Comparison of ENCODE assay signal across 17 mouse cellular contexts in the genomic region with DNA sequence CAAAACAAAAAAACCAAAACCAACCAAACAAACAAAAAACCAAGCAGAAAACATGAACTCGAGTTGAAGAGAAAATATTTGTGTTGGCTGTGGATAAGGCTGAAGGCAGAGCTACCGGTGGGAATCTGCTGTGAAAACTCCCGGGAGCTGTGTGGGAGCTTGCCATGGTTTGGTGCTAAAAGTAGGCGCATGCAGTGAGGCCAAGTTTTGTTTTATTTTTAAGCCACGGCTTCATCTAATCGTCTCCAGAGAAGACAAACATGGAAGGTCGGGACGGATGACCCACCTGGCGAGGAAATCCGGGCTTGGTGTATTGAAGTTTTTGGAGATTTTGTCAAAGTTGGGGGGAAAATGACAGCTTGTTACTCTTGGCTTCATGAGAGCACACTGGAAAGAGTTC. TPM values are rescaled to one million over a fixed set of nuclear protein-coding genes. Genes with fewer than 3 reads are reported as not detected.
A peak's percentile ranks its signal among the peaks of the same experiment; 100 is the strongest.
DNase-seq lines count a peak whose midpoint lies in the region; ATAC-seq lines count a peak whose summit lies in the region.
"Had no signal": no experiment of that assay in that cellular context is flagged by ENCODE, and none has a peak within 500 bp of the region (broad histone marks: within the 10 kb centered on the region; RNA-seq: fewer than 3 reads in every experiment).

No protein-coding gene starts in this region.

- no peaks in the 10 kb centered on the region for H3K9me3 ChIP-seq in kidney, embryonic 16.5 days (ENCODE audit: low read length)
- H3K9me3 ChIP-seq in forebrain, embryonic 12.5 days: no peaks in the 10 kb centered on the region
- H3K9me3 ChIP-seq: embryonic facial prominence, embryonic 10.5 days; hindbrain, embryonic 13.5 days; neural tube, embryonic 12.5 days had no signal

- no peak overlapping the region for H3K4me3 ChIP-seq in kidney, embryonic 16.5 days (ENCODE audit: low read length)
- H3K4me3 ChIP-seq in forebrain, embryonic 12.5 days (replicated peaks): no peak overlapping the region
- H3K4me3 ChIP-seq: embryonic facial prominence, embryonic 10.5 days; hindbrain, embryonic 13.5 days; neural tube, embryonic 12.5 days had no signal

- H3K27me3 ChIP-seq in kidney, embryonic 16.5 days (ENCODE audit: insufficient read depth, low read length): no peaks in the 10 kb centered on the region
- H3K27me3 ChIP-seq in forebrain, embryonic 12.5 days: no peaks in the 10 kb centered on the region
- H3K27me3 ChIP-seq: CH12.LX; hindbrain, embryonic 13.5 days; neural tube, embryonic 12.5 days; Patski had no signal

- 0 out of 2 replicates have a peak overlapping the region, but pooled peaks have one; percentile 2 for H3K27ac ChIP-seq in kidney, embryonic 16.5 days (ENCODE audit: low read length)
- H3K27ac ChIP-seq in forebrain, embryonic 12.5 days: no peak overlapping the region
- H3K27ac ChIP-seq: embryonic facial prominence, embryonic 10.5 days; hindbrain, embryonic 13.5 days; neural tube, embryonic 12.5 days had no signal

- ATAC-seq in kidney, embryonic 16.5 days (ENCODE audit: low FRiP score, low TSS enrichment): no peak
- ATAC-seq in forebrain, embryonic 12.5 days (ENCODE audit: low FRiP score): no peak
- ATAC-seq: intestine, postnatal 0 days; midbrain, embryonic 16.5 days; Patski had no signal

- no peaks in the 10 kb centered on the region for H3K36me3 ChIP-seq in kidney, embryonic 16.5 days (ENCODE audit: insufficient read depth, low read length)
- H3K36me3 ChIP-seq in forebrain, embryonic 12.5 days (replicated peaks): no peaks in the 10 kb centered on the region
- H3K36me3 ChIP-seq: embryonic facial prominence, embryonic 10.5 days; hindbrain, embryonic 13.5 days; neural tube, embryonic 12.5 days had no signal

- WGBS in kidney, embryonic 16.5 days: 48% methylated on average over 10 of the region's 10 CpGs
- 80% methylated on average over 10 of the region's 10 CpGs for WGBS in forebrain, embryonic 12.5 days

- no peak overlapping the region for H3K4me2 ChIP-seq in kidney, embryonic 16.5 days (replicated peaks; ENCODE audit: low read depth, low read length)
- H3K4me2 ChIP-seq in forebrain, embryonic 12.5 days: no peak overlapping the region
- H3K4me2 ChIP-seq: hindbrain, embryonic 13.5 days; lung, embryonic 14.5 days; neural tube, embryonic 12.5 days had no signal

- peak; percentile 31 for DNase-seq in adrenal gland, postnatal 10 days
- DNase-seq in adrenal gland, postnatal 14 days: no peak
- DNase-seq in kidney, adult 11 months: no peak
- DNase-seq in right cerebral cortex, postnatal 10 days (ENCODE audit: low spot score in 2 of 2): peak; percentile 42 to 56
- no peak for DNase-seq in right cerebral cortex, postnatal 14 days
- no peak for DNase-seq in thymus, postnatal 10 days (ENCODE audit: low spot score in 2 of 2)
- DNase-seq: cerebellum, postnatal 10 days had no signal

- H3K4me1 ChIP-seq in kidney, embryonic 16.5 days (ENCODE audit: insufficient read depth, low read length): peaks cover 32% of the 10 kb centered on the region
- 0 out of 2 replicates have a peak, but pooled peaks cover 5% of the 10 kb centered on the region for H3K4me1 ChIP-seq in forebrain, embryonic 12.5 days
- H3K4me1 ChIP-seq: neural tube, embryonic 12.5 days had no signal

- H3K9ac ChIP-seq in kidney, embryonic 16.5 days (replicated peaks; ENCODE audit: low read length): no peak overlapping the region
- no peak overlapping the region for H3K9ac ChIP-seq in forebrain, embryonic 12.5 days
- H3K9ac ChIP-seq: hindbrain, embryonic 13.5 days; lung, embryonic 14.5 days; neural tube, embryonic 12.5 days had no signal

RNA-seq across cellular contexts. Expression of a gene that starts 54.2 kb away (rescaled TPM):
- 10 to 100 TPM; 33.0 to 34.1 TPM for total RNA-seq in adrenal gland, postnatal 10 days (2021)
- total RNA-seq in adrenal gland, postnatal 14 days (2021): 33.2 and 35.1 TPM in 2 replicates
- polyA plus RNA-seq in kidney, embryonic 16.5 days (2015; fragmentation: Nextera tagmentation; extraction: Ambion mirVana): 27.6 and 28.1 TPM in 2 replicates
- 33.0 and 35.4 TPM in 2 replicates for polyA plus RNA-seq in forebrain, embryonic 12.5 days (2016; fragmentation: Nextera tagmentation; extraction: Ambion mirVana)

Comparison
In these comparisons a context has a peak if more than half of its experiments do, and no peak if none do; other contexts are left out.
1. DNase-seq: peak in adrenal gland, postnatal 10 days (single experiment) and right cerebral cortex, postnatal 10 days (2 of 2); none in adrenal gland, postnatal 14 days (single experiment), kidney, adult 11 months (single experiment), right cerebral cortex, postnatal 14 days (single experiment) and thymus, postnatal 10 days (0 of 2).